Mouse (Mus musculus) induced T-regulatory cell, adult 2 months (primary cell): ENCODE measurements around the gene Rxra.

ENCODE experiments used
- DNase-seq: peaks from one replicate; pipeline ENCODE4 v3.0.0-alpha.2; 2012; ENCODE audit warnings: low read depth

Rxra gene

GRCm38 (mm10) chr2:27762920-27763780 is 86.9 kb downstream of the Rxra start:
- no peak for DNase-seq

- peak; percentile 30 for DNase-seq
Measured at GRCm38 (mm10) chr2:27764256-27764936, 88.2 kb downstream of the Rxra start.

GRCm38 (mm10) chr2:27764937-27765319 is 88.7 kb downstream of the Rxra start:
- peak; percentile 87 for DNase-seq

GRCm38 (mm10) chr2:27767773-27768172 is 91.5 kb downstream of the Rxra start:
- DNase-seq, result no peak

- no peak for DNase-seq
Measured at GRCm38 (mm10) chr2:27769701-27770100, 93.5 kb downstream of the Rxra start.

- DNase-seq, result peak; percentile 75
Measured at GRCm38 (mm10) chr2:27770205-27770604, 94.0 kb downstream of the Rxra start.

- peak; percentile 74 for DNase-seq
Measured at GRCm38 (mm10) chr2:27771936-27772335, 95.7 kb downstream of the Rxra start.

GRCm38 (mm10) chr2:27772841-27773388 is 96.7 kb downstream of the Rxra start:
- DNase-seq, result no peak

GRCm38 (mm10) chr2:27773980-27774730 is 97.9 kb downstream of the Rxra start:
- DNase-seq, result no peak

GRCm38 (mm10) chr2:27775006-27775405 is 98.8 kb downstream of the Rxra start:
- no peak for DNase-seq

- DNase-seq, result no peak
Measured at GRCm38 (mm10) chr2:27775625-27776024, 99.4 kb downstream of the Rxra start.

GRCm38 (mm10) chr2:27777756-27778155 is 101.5 kb downstream of the Rxra start:
- DNase-seq, result no peak

- DNase-seq, result no peak
Measured at GRCm38 (mm10) chr2:27778289-27778688, 102.0 kb downstream of the Rxra start.

GRCm38 (mm10) chr2:27779291-27779866 is 103.1 kb downstream of the Rxra start:
- DNase-seq, result no peak

GRCm38 (mm10) chr2:27780162-27780561 is 103.9 kb downstream of the Rxra start:
- DNase-seq, result no peak

- no peak for DNase-seq
Measured at GRCm38 (mm10) chr2:27785363-27785762, 109.1 kb downstream of the Rxra start.

- DNase-seq, result no peak
Measured at GRCm38 (mm10) chr2:27785973-27786417, 109.8 kb downstream of the Rxra start.

- DNase-seq, result no peak
Measured at GRCm38 (mm10) chr2:27791571-27791970, 115.3 kb downstream of the Rxra start.

GRCm38 (mm10) chr2:27799018-27799417 is 122.8 kb downstream of the Rxra start:
- no peak for DNase-seq

GRCm38 (mm10) chr2:27801041-27801440 is 124.8 kb downstream of the Rxra start:
- DNase-seq, result no peak

- DNase-seq, result no peak
Measured at GRCm38 (mm10) chr2:27802493-27802892, 126.3 kb downstream of the Rxra start.

- no peak for DNase-seq
Measured at GRCm38 (mm10) chr2:27806691-27807090, 130.5 kb downstream of the Rxra start.
